Mouse (Mus musculus) E14TG2a.4 (cell line): ENCODE measurements around the gene 1700037H04Rik.

Experiments
- CTCF ChIP-seq: conservative IDR thresholded peaks from 2 replicates; pipeline ENCODE4 v1.5.1; 2014; ENCODE audit warnings: low read length
- NANOG ChIP-seq: IDR thresholded peaks from 2 replicates; pipeline ENCODE4 v1.6.1; 2014; ENCODE audit warnings: borderline replicate concordance, low read length, mixed read lengths
- POU5F1 ChIP-seq: IDR thresholded peaks from 2 replicates; pipeline ENCODE4 v1.6.1; 2014; ENCODE audit warnings: low read length, borderline replicate concordance

GRCm38 (mm10) chr2:131174700-131175099 lies 14.8 kb upstream of the 1700037H04Rik start:
- no peak for TF ChIP-seq CTCF
- TF ChIP-seq NANOG = no peak
- TF ChIP-seq POU5F1 = no peak
